Mouse (Mus musculus) forebrain, embryonic 12.5 days (tissue): Measurements from ENCODE around the gene Sox6. TPM values are rescaled to one million over a fixed set of nuclear protein-coding genes. Genes with fewer than 3 reads are reported as not detected.

ENCODE experiments used
- ATAC-seq: fragments of 200-750 bp; cut with Nextera tagmentation; 2 replicates; pipeline ENCODE4 v1.8.0; 2017; ENCODE audit warnings: moderate TSS enrichment; ENCODE audit not compliant: low FRiP score
- H3K27ac ChIP-seq: fragments of 300-500 bp; sonication (generic); 2 replicates; pipeline ENCODE4 v1.5.1; 2016; ENCODE audit warnings: mild to moderate bottlenecking
- H3K27me3 ChIP-seq: fragments of 300-500 bp; sonication (generic); 2 replicates; pipeline ENCODE4 v1.6.1; 2016; ENCODE audit warnings: mild to moderate bottlenecking
- H3K36me3 ChIP-seq: fragments of 300-500 bp; sonication (generic); replicated peaks from 2 replicates; pipeline ENCODE4 v1.6.1; 2016; ENCODE audit warnings: mild to moderate bottlenecking
- H3K4me1 ChIP-seq: fragments of 300-500 bp; sonication (generic); 2 replicates; pipeline ENCODE4 v1.6.1; 2016
- H3K4me2 ChIP-seq: fragments of 300-500 bp; sonication (generic); 2 replicates; pipeline ENCODE4 v1.6.1; 2016; ENCODE audit warnings: mild to moderate bottlenecking, moderate library complexity
- H3K4me3 ChIP-seq: fragments of 300-500 bp; sonication (generic); replicated peaks from 2 replicates; pipeline ENCODE4 v1.5.1; 2016; ENCODE audit warnings: mild to moderate bottlenecking
- H3K9ac ChIP-seq: fragments of 300-500 bp; sonication (generic); 2 replicates; pipeline ENCODE4 v1.6.1; 2016; ENCODE audit warnings: mild to moderate bottlenecking
- H3K9me3 ChIP-seq: fragments of 300-500 bp; sonication (generic); 2 replicates; pipeline ENCODE4 v1.6.1; 2016
- WGBS: fragments of 180-500 bp; shearing (Covaris S2); methylation state at CpG from one replicate; pipeline ENCODE4 v1.1.7; 2016; 5-methylcytosine and 5-hydroxymethylcytosine counted together
- polyA plus RNA-seq: library from polyadenylated mRNA; unstranded; fragments of >200 nt; fragmentation: Nextera tagmentation; extraction: Ambion mirVana; gene quantifications from 2 replicates; pipeline ENCODE4 v1.2.1, GENCODE M21; 2016

Sox6 gene
- polyA plus RNA-seq, 1 experiment from 2014 or later: 138 TPM

GRCm38 (mm10) chr7:115597376-115597775, 441.2 kb downstream of the Sox6 start:
- Histone ChIP-seq H3K36me3 (no peaks in the 10 kb centered on the region), H3K4me3 (no peak overlapping the region), H3K4me2 (no peak overlapping the region), H3K4me1 (peaks cover 15% of the 10 kb centered on the region), H3K27me3 (no peaks in the 10 kb centered on the region), H3K9me3 (no peaks in the 10 kb centered on the region), H3K27ac (no peak overlapping the region), H3K9ac (no peak overlapping the region)
- ATAC-seq: no peak
- WGBS: 62% methylated on average over 6 of the region's 6 CpGs

DNA sequence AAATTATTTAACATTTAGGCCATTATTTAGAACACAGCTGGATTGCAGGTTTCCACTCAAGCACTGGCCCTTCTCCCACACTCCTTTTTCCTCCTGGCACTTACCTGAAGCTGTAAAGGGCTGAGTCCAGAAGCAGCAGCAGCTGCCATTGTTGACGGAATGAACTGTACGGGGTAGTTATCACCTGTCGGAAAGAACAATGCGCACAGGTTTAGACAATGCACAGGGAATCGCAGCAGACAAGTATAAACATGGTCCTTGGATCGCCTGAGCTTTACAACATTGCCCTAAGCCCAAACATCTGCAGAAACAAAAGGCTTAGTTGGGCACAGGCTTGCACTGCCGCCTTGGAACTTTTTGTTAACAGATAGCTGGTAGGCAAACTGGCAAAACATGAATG, 458.1 kb downstream of the Sox6 start:
- H3K4me3 ChIP-seq: no peak overlapping the region
- ATAC-seq: no peak

GRCm38 (mm10) chr7:115579826-115580225, 458.8 kb downstream of the Sox6 start:
- no peak for ATAC-seq
- H3K27me3 ChIP-seq: no peaks in the 10 kb centered on the region
- H3K36me3 ChIP-seq: no peaks in the 10 kb centered on the region
- H3K4me3 ChIP-seq: no peak overlapping the region
- whole genome bisulfite sequencing: 85% methylated on average over 3 of the region's 3 CpGs
- H3K4me1 ChIP-seq: peaks cover 4% of the 10 kb centered on the region
- no peak overlapping the region for H3K27ac ChIP-seq
- H3K4me2 ChIP-seq: no peak overlapping the region
- no peak overlapping the region for H3K9ac ChIP-seq
- no peaks in the 10 kb centered on the region for H3K9me3 ChIP-seq

More for the DNA sequence above, 458.1 kb downstream of the Sox6 start:
- peaks cover 4% of the 10 kb centered on the region for H3K4me1 ChIP-seq
- H3K36me3 ChIP-seq: no peaks in the 10 kb centered on the region
- no peaks in the 10 kb centered on the region for H3K27me3 ChIP-seq
- H3K27ac ChIP-seq: no peak overlapping the region
- WGBS: 67% methylated on average over 7 of the region's 7 CpGs
- H3K9me3 ChIP-seq: no peaks in the 10 kb centered on the region
- no peak overlapping the region for H3K4me2 ChIP-seq
- H3K9ac ChIP-seq: no peak overlapping the region

DNA sequence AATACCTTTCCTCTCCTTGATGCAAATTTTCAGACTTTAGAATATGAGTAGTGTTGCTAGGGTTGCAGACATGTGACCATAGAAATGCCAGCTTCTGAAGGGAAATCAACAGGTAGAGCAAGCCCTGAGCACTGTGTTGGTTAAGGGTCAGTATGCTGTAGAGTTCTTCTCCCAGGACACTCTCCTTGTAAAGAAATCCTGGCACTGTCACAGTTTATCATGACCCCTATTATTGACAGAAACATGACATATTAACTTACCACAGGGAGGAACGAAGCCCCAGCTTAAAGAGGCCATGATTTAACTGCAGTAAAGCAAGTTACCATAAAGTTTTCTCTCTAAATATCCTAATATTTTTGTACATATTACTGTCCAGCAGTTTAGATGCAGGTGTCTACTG, 462.2 kb downstream of the Sox6 start:
- no peaks in the 10 kb centered on the region for H3K4me1 ChIP-seq
- 87% methylated on average over 1 of the region's 1 CpGs for WGBS
- no peak overlapping the region for H3K4me2 ChIP-seq
- no peak overlapping the region for H3K9ac ChIP-seq
- no peak overlapping the region for H3K4me3 ChIP-seq
- ATAC-seq: no peak
- no peaks in the 10 kb centered on the region for H3K9me3 ChIP-seq
- no peaks in the 10 kb centered on the region for H3K36me3 ChIP-seq
- H3K27ac ChIP-seq: no peak overlapping the region
- no peaks in the 10 kb centered on the region for H3K27me3 ChIP-seq

DNA sequence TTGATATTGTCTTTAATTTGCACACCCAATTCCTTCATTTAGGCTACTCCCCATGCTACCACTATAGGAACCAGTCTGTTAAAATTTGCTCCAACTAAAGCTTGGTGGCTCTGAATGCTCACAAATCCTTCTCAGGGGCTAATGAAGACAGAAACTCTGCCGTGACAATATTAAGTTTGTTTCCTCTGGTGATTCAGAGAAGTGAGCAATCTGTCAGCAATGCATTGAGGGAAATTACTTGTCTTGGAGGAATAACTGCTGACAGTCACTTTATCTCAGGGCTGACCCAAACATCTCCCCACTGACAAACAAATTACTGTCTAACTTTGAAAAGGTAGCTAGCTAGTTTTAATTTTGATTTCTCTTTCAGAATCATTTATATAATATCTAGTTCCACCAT, 463.8 kb downstream of the Sox6 start:
- Histone ChIP-seq H3K4me3 (no peak overlapping the region), H3K9ac (no peak overlapping the region), H3K27me3 (no peaks in the 10 kb centered on the region), H3K4me2 (no peak overlapping the region), H3K36me3 (no peaks in the 10 kb centered on the region), H3K9me3 (no peaks in the 10 kb centered on the region), H3K27ac (no peak overlapping the region), H3K4me1 (no peaks in the 10 kb centered on the region)
- ATAC-seq: no peak
- WGBS: 61% methylated on average over 1 of the region's 1 CpGs

- peak; percentile 83 for ATAC-seq
- H3K27ac ChIP-seq: peak overlapping the region; percentile 85
- peak overlapping the region; percentile 52 for H3K4me2 ChIP-seq
- no peaks in the 10 kb centered on the region for H3K9me3 ChIP-seq
- peaks cover 39% of the 10 kb centered on the region for H3K4me1 ChIP-seq
- peak overlapping the region; percentile 18 for H3K4me3 ChIP-seq
- 0 out of 2 replicates have a peak overlapping the region, but pooled peaks have one; percentile 25 for H3K9ac ChIP-seq
- 5% methylated on average over 9 of the region's 9 CpGs for WGBS
- H3K36me3 ChIP-seq: no peaks in the 10 kb centered on the region
- H3K27me3 ChIP-seq: 0 out of 2 replicates have a peak, but pooled peaks cover 6% of the 10 kb centered on the region
Observed at GRCm38 (mm10) chr7:115568821-115569240, 469.8 kb downstream of the Sox6 start.

- H3K27me3 ChIP-seq: 0 out of 2 replicates have a peak, but pooled peaks cover 6% of the 10 kb centered on the region
- peak overlapping the region; percentile 85 for H3K27ac ChIP-seq
- 0 out of 2 replicates have a peak overlapping the region, but pooled peaks have one; percentile 25 for H3K9ac ChIP-seq
- peak overlapping the region; percentile 52 for H3K4me2 ChIP-seq
- peak overlapping the region; percentile 18 for H3K4me3 ChIP-seq
- no peaks in the 10 kb centered on the region for H3K9me3 ChIP-seq
- H3K4me1 ChIP-seq: peaks cover 45% of the 10 kb centered on the region
- peak; percentile 41; the same call in 1 of the 2 replicates for ATAC-seq
- H3K36me3 ChIP-seq: no peaks in the 10 kb centered on the region
- 19% methylated on average over 11 of the region's 11 CpGs for WGBS
Observed at GRCm38 (mm10) chr7:115568301-115568700, 470.3 kb downstream of the Sox6 start.

- ATAC-seq: no peak
- Histone ChIP-seq H3K4me3 (no peak overlapping the region), H3K4me1 (peaks cover 48% of the 10 kb centered on the region), H3K36me3 (no peaks in the 10 kb centered on the region), H3K4me2 (no peak overlapping the region), H3K9ac (no peak overlapping the region), H3K27ac (no peak overlapping the region), H3K9me3 (no peaks in the 10 kb centered on the region), H3K27me3 (0 out of 2 replicates have a peak, but pooled peaks cover 6% of the 10 kb centered on the region)
- 91% methylated on average over 2 of the region's 2 CpGs for WGBS
Observed at GRCm38 (mm10) chr7:115566818-115567217, 471.8 kb downstream of the Sox6 start.

GRCm38 (mm10) chr7:115565060-115565426, 473.6 kb downstream of the Sox6 start:
- Histone ChIP-seq H3K4me1 (peaks cover 48% of the 10 kb centered on the region), H3K36me3 (no peaks in the 10 kb centered on the region), H3K9me3 (no peaks in the 10 kb centered on the region), H3K27me3 (0 out of 2 replicates have a peak, but pooled peaks cover 6% of the 10 kb centered on the region), H3K9ac (no peak overlapping the region), H3K4me3 (no peak overlapping the region), H3K27ac (no peak overlapping the region), H3K4me2 (no peak overlapping the region)
- ATAC-seq: no peak
- 59% methylated on average over 5 of the region's 5 CpGs for WGBS

- ATAC-seq: no peak
- Histone ChIP-seq H3K4me2 (no peak overlapping the region), H3K27me3 (0 out of 2 replicates have a peak, but pooled peaks cover 6% of the 10 kb centered on the region), H3K27ac (no peak overlapping the region), H3K4me3 (no peak overlapping the region), H3K9ac (no peak overlapping the region), H3K9me3 (no peaks in the 10 kb centered on the region), H3K36me3 (no peaks in the 10 kb centered on the region), H3K4me1 (peaks cover 48% of the 10 kb centered on the region)
- WGBS: 9% methylated on average over 6 of the region's 6 CpGs
Observed at GRCm38 (mm10) chr7:115564359-115565059, 474.1 kb downstream of the Sox6 start.

- Histone ChIP-seq H3K9ac (no peak overlapping the region), H3K4me2 (no peak overlapping the region), H3K36me3 (no peaks in the 10 kb centered on the region), H3K4me3 (no peak overlapping the region), H3K9me3 (no peaks in the 10 kb centered on the region), H3K27ac (no peak overlapping the region), H3K4me1 (no peaks in the 10 kb centered on the region), H3K27me3 (no peaks in the 10 kb centered on the region)
- 89% methylated on average over 3 of the region's 3 CpGs for WGBS
- ATAC-seq: no peak
Observed at GRCm38 (mm10) chr7:115556677-115557076, 481.9 kb downstream of the Sox6 start.

- no peak overlapping the region for H3K4me3 ChIP-seq
- H3K4me1 ChIP-seq: no peaks in the 10 kb centered on the region
- 75% methylated on average over 7 of the region's 7 CpGs for WGBS
- H3K9me3 ChIP-seq: no peaks in the 10 kb centered on the region
- H3K36me3 ChIP-seq: 0 out of 2 replicates have a peak, but pooled peaks cover 2% of the 10 kb centered on the region
- no peak overlapping the region for H3K4me2 ChIP-seq
- H3K27ac ChIP-seq: no peak overlapping the region
- ATAC-seq: no peak
- H3K9ac ChIP-seq: no peak overlapping the region
- no peaks in the 10 kb centered on the region for H3K27me3 ChIP-seq
Observed at GRCm38 (mm10) chr7:115550197-115550804, 488.3 kb downstream of the Sox6 start.
